Mouse (Mus musculus) lung, embryonic 15.5 days (tissue): ENCODE data around the gene Mical2. TPM values are rescaled to one million over a fixed set of nuclear protein-coding genes. Genes with fewer than 3 reads are reported as not detected.

Experiments
- ATAC-seq: fragments of 200-750 bp; cut with Nextera tagmentation; 2 replicates; pipeline ENCODE4 v1.8.0; 2017; ENCODE audit warnings: moderate number of reproducible peaks, borderline replicate concordance; ENCODE audit not compliant: low FRiP score, low TSS enrichment; ENCODE audit errors: extremely low read depth
- H3K27ac ChIP-seq: fragments of 300-500 bp; sonication (generic); 2 replicates; pipeline ENCODE4 v1.5.1; 2015; ENCODE audit warnings: moderate library complexity, mild to moderate bottlenecking, inconsistent platforms
- H3K27me3 ChIP-seq: fragments of 300-500 bp; sonication (generic); 2 replicates; pipeline ENCODE4 v1.6.1; 2015; ENCODE audit warnings: inconsistent platforms
- H3K36me3 ChIP-seq: fragments of 300-500 bp; sonication (generic); 2 replicates; pipeline ENCODE4 v1.6.1; 2015; ENCODE audit warnings: inconsistent platforms
- H3K4me1 ChIP-seq: fragments of 300-500 bp; sonication (generic); 2 replicates; pipeline ENCODE4 v1.6.1; 2015; ENCODE audit warnings: inconsistent platforms
- H3K4me2 ChIP-seq: fragments of 300-500 bp; sonication (generic); 2 replicates; pipeline ENCODE4 v1.6.1; 2015; ENCODE audit warnings: inconsistent platforms, mild to moderate bottlenecking, moderate library complexity
- H3K4me3 ChIP-seq: fragments of 300-500 bp; sonication (generic); 2 replicates; pipeline ENCODE4 v1.5.1; 2015; ENCODE audit warnings: mild to moderate bottlenecking, inconsistent platforms
- H3K9ac ChIP-seq: fragments of 300-500 bp; sonication (generic); 2 replicates; pipeline ENCODE4 v1.6.1; 2015; ENCODE audit warnings: inconsistent platforms
- H3K9me3 ChIP-seq: fragments of 300-500 bp; sonication (generic); 2 replicates; pipeline ENCODE4 v1.6.1; 2016; ENCODE audit warnings: inconsistent platforms
- WGBS: fragments of 180-500 bp; shearing (Covaris S2); methylation state at CpG from one replicate; pipeline ENCODE4 v1.1.7; 2015; 5-methylcytosine and 5-hydroxymethylcytosine counted together
- polyA plus RNA-seq: library from polyadenylated mRNA; unstranded; fragments of >200 nt; fragmentation: Nextera tagmentation; extraction: Ambion mirVana; gene quantifications from 2 replicates; pipeline ENCODE4 v1.2.1, GENCODE M21; 2015

The Mical2 gene
- polyA plus RNA-seq, 1 experiment from 2014 or later: 22.8 TPM

- Histone ChIP-seq H3K36me3 (no peaks in the 10 kb centered on the region), H3K27me3 (no peaks in the 10 kb centered on the region), H3K4me1 (no peaks in the 10 kb centered on the region), H3K4me2 (no peak overlapping the region), H3K4me3 (no peak overlapping the region), H3K27ac (no peak overlapping the region), H3K9ac (no peak overlapping the region), H3K9me3 (no peaks in the 10 kb centered on the region)
- WGBS: 78% methylated on average over 8 of the region's 8 CpGs
- no peak for ATAC-seq
These were observed 28.2 kb upstream of the Mical2 start for GRCm38 (mm10) chr7:112197461-112197860.

- WGBS: 72% methylated on average over 3 of the region's 3 CpGs
These were observed 26.3 kb upstream of the Mical2 start for GRCm38 (mm10) chr7:112199343-112199742.

GRCm38 (mm10) chr7:112200761-112201160 lies 24.9 kb upstream of the Mical2 start:
- Histone ChIP-seq H3K4me1 (peaks cover 13% of the 10 kb centered on the region), H3K27ac (no peak overlapping the region), H3K4me3 (no peak overlapping the region), H3K36me3 (no peaks in the 10 kb centered on the region), H3K27me3 (no peaks in the 10 kb centered on the region), H3K4me2 (no peak overlapping the region), H3K9ac (no peak overlapping the region), H3K9me3 (no peaks in the 10 kb centered on the region)
- no peak for ATAC-seq
- 43% methylated on average over 4 of the region's 4 CpGs for WGBS

More at GRCm38 (mm10) chr7:112199343-112199742, 26.3 kb upstream of the Mical2 start:
- Histone ChIP-seq H3K4me3 (no peak overlapping the region), H3K4me2 (no peak overlapping the region), H3K4me1 (peaks cover 5% of the 10 kb centered on the region), H3K36me3 (no peaks in the 10 kb centered on the region), H3K27me3 (no peaks in the 10 kb centered on the region), H3K27ac (no peak overlapping the region), H3K9me3 (no peaks in the 10 kb centered on the region), H3K9ac (no peak overlapping the region)
- ATAC-seq: no peak

- H3K9ac ChIP-seq: no peak overlapping the region
- H3K4me2 ChIP-seq: no peak overlapping the region
- no peak overlapping the region for H3K4me3 ChIP-seq
- H3K27me3 ChIP-seq: no peaks in the 10 kb centered on the region
- no peaks in the 10 kb centered on the region for H3K36me3 ChIP-seq
- ATAC-seq: no peak
- H3K27ac ChIP-seq: no peak overlapping the region
- H3K4me1 ChIP-seq: peaks cover 13% of the 10 kb centered on the region
- H3K9me3 ChIP-seq: no peaks in the 10 kb centered on the region
- 41% methylated on average over 4 of the region's 4 CpGs for WGBS
These were observed 23.5 kb upstream of the Mical2 start for GRCm38 (mm10) chr7:112202194-112202593.

GRCm38 (mm10) chr7:112202843-112203242 lies 22.8 kb upstream of the Mical2 start:
- Histone ChIP-seq H3K4me3 (no peak overlapping the region), H3K27me3 (no peaks in the 10 kb centered on the region), H3K9ac (no peak overlapping the region), H3K9me3 (no peaks in the 10 kb centered on the region), H3K4me2 (no peak overlapping the region), H3K27ac (no peak overlapping the region), H3K36me3 (no peaks in the 10 kb centered on the region), H3K4me1 (peaks cover 13% of the 10 kb centered on the region)
- ATAC-seq: no peak
- WGBS: 80% methylated on average over 5 of the region's 5 CpGs

- Histone ChIP-seq H3K27ac (no peak overlapping the region), H3K4me2 (no peak overlapping the region), H3K4me3 (no peak overlapping the region), H3K9me3 (no peaks in the 10 kb centered on the region), H3K36me3 (no peaks in the 10 kb centered on the region), H3K4me1 (peaks cover 21% of the 10 kb centered on the region), H3K9ac (no peak overlapping the region), H3K27me3 (no peaks in the 10 kb centered on the region)
- ATAC-seq: no peak
- WGBS: 61% methylated on average over 5 of the region's 5 CpGs
These were observed 21.7 kb upstream of the Mical2 start for GRCm38 (mm10) chr7:112203937-112204336.

GRCm38 (mm10) chr7:112204380-112204963 lies 21.2 kb upstream of the Mical2 start:
- H3K36me3 ChIP-seq: no peaks in the 10 kb centered on the region
- H3K27ac ChIP-seq: peak overlapping the region; percentile 49
- ATAC-seq: no peak
- peaks cover 22% of the 10 kb centered on the region for H3K4me1 ChIP-seq
- no peak overlapping the region for H3K4me2 ChIP-seq
- no peak overlapping the region for H3K9ac ChIP-seq
- H3K9me3 ChIP-seq: no peaks in the 10 kb centered on the region
- WGBS: 28% methylated on average over 6 of the region's 6 CpGs
- H3K27me3 ChIP-seq: no peaks in the 10 kb centered on the region
- H3K4me3 ChIP-seq: no peak overlapping the region

GRCm38 (mm10) chr7:112205513-112205912 lies 20.1 kb upstream of the Mical2 start:
- ATAC-seq: no peak
- H3K27me3 ChIP-seq: no peaks in the 10 kb centered on the region
- H3K4me2 ChIP-seq: no peak overlapping the region
- no peak overlapping the region for H3K4me3 ChIP-seq
- WGBS: 91% methylated on average over 6 of the region's 6 CpGs
- H3K27ac ChIP-seq: no peak overlapping the region
- no peak overlapping the region for H3K9ac ChIP-seq
- peaks cover 22% of the 10 kb centered on the region for H3K4me1 ChIP-seq
- no peaks in the 10 kb centered on the region for H3K36me3 ChIP-seq
- no peaks in the 10 kb centered on the region for H3K9me3 ChIP-seq

GRCm38 (mm10) chr7:112207717-112208116 lies 17.9 kb upstream of the Mical2 start:
- Histone ChIP-seq H3K36me3 (no peaks in the 10 kb centered on the region), H3K9ac (no peak overlapping the region), H3K9me3 (no peaks in the 10 kb centered on the region), H3K27me3 (no peaks in the 10 kb centered on the region), H3K27ac (no peak overlapping the region), H3K4me2 (no peak overlapping the region), H3K4me3 (no peak overlapping the region), H3K4me1 (peaks cover 28% of the 10 kb centered on the region)
- ATAC-seq: no peak
- 91% methylated on average over 6 of the region's 6 CpGs for WGBS

GRCm38 (mm10) chr7:112208323-112209167 lies 17.1 kb upstream of the Mical2 start:
- Histone ChIP-seq H3K4me2 (no peak overlapping the region), H3K9me3 (no peaks in the 10 kb centered on the region), H3K27me3 (no peaks in the 10 kb centered on the region), H3K27ac (peak overlapping the region; percentile 54), H3K4me3 (no peak overlapping the region), H3K9ac (no peak overlapping the region), H3K36me3 (no peaks in the 10 kb centered on the region), H3K4me1 (peaks cover 37% of the 10 kb centered on the region)
- WGBS: 40% methylated on average over 10 of the region's 10 CpGs
- no peak for ATAC-seq

GRCm38 (mm10) chr7:112209621-112210020 lies 16.0 kb upstream of the Mical2 start:
- Histone ChIP-seq H3K27me3 (no peaks in the 10 kb centered on the region), H3K36me3 (no peaks in the 10 kb centered on the region), H3K4me2 (no peak overlapping the region), H3K27ac (no peak overlapping the region), H3K4me3 (no peak overlapping the region), H3K9ac (no peak overlapping the region), H3K9me3 (no peaks in the 10 kb centered on the region), H3K4me1 (peaks cover 35% of the 10 kb centered on the region)
- no peak for ATAC-seq
- 82% methylated on average over 4 of the region's 4 CpGs for WGBS

- peak; percentile 85 for ATAC-seq
- H3K4me3 ChIP-seq: no peak overlapping the region
- H3K9me3 ChIP-seq: no peaks in the 10 kb centered on the region
- no peaks in the 10 kb centered on the region for H3K36me3 ChIP-seq
- H3K4me2 ChIP-seq: no peak overlapping the region
- H3K27ac ChIP-seq: peak overlapping the region; percentile 85
- H3K9ac ChIP-seq: no peak overlapping the region
- WGBS: 32% methylated on average over 8 of the region's 8 CpGs
- H3K27me3 ChIP-seq: no peaks in the 10 kb centered on the region
- peaks cover 40% of the 10 kb centered on the region for H3K4me1 ChIP-seq
These were observed 12.5 kb upstream of the Mical2 start for GRCm38 (mm10) chr7:112212921-112213721.
